Mouse (Mus musculus) megakaryocyte, embryonic 14.5 days (primary cell): Measurements from ENCODE around the gene Stpg4.

Experiments used
- FLI1 ChIP-seq: IDR thresholded peaks from 2 replicates; pipeline ENCODE4 v1.6.1; 2012; ENCODE audit warnings: low read length, inconsistent platforms, mixed read lengths
- GATA1 ChIP-seq: IDR thresholded peaks from 3 replicates; pipeline ENCODE4 v1.6.1; 2012; ENCODE audit warnings: mixed read lengths, low read length, inconsistent platforms, borderline replicate concordance

DNA sequence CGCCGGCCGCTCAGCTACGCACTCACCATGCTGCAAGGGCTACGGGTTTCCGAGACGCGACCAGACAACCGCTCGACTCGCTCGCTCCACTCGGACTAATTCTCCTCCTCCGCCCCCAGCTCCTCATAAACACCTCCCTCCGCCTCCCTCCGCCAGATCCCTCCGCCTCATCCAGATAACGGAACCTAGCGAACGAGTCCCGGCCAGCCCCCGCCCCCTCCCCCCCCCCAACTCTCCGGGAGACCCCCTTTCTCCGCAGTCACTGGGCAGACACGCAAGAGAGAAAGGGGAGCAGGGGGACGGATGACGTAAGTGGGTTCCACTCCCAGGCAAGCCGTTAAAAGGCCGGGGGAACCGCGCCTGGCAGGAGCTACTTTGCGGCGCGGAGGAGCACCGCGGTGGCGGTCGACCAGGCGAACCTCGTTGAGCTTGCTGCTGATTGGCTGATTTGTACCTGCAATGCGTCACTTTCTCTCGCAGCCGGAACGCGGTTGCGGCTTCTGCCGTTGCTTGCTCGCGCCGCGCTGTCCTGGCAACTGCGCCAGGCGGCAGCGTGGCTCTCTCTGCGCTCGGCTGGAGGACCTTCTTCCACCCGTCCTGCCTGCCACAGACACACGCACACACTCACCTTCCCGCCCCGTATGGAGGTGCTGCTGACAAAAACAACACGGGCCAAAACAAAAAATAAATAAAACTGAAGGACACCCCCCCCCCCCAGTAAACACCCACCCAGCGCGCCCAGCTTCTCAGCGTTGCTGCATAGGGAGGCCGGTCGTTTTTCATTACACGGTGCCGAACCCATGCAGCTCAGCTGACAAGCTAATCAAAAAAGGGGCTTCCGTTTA, 19.4 kb upstream of the Stpg4 start, which contains the start of gene Calm2:
- TF ChIP-seq GATA1 (no peak; the same call in 2 of the 3 replicates), FLI1 (no peak)
